Mouse (Mus musculus): Measurements from ENCODE around the gene S1pr5. TPM values are rescaled to one million over a fixed set of nuclear protein-coding genes. Genes with fewer than 3 reads are reported as not detected.

S1pr5 gene
- polyA plus RNA-seq (2014; fragmentation: Illumina TruSeq; extraction: RNeasy Lipid Tissue Mini Kit (QIAGEN cat#74804)): not detected

GRCm38 (mm10) chr9:21248326-21248725 lies at the start of gene S1pr5:
S1pr5 (minus strand) TSS chr9:21248443.

GRCm38 (mm10) chr9:21291022-21291787 lies 43.0 kb upstream of the S1pr5 start, which contains the start of gene Cdkn2d:
Cdkn2d (minus strand) TSS chr9:21291407.

DNA sequence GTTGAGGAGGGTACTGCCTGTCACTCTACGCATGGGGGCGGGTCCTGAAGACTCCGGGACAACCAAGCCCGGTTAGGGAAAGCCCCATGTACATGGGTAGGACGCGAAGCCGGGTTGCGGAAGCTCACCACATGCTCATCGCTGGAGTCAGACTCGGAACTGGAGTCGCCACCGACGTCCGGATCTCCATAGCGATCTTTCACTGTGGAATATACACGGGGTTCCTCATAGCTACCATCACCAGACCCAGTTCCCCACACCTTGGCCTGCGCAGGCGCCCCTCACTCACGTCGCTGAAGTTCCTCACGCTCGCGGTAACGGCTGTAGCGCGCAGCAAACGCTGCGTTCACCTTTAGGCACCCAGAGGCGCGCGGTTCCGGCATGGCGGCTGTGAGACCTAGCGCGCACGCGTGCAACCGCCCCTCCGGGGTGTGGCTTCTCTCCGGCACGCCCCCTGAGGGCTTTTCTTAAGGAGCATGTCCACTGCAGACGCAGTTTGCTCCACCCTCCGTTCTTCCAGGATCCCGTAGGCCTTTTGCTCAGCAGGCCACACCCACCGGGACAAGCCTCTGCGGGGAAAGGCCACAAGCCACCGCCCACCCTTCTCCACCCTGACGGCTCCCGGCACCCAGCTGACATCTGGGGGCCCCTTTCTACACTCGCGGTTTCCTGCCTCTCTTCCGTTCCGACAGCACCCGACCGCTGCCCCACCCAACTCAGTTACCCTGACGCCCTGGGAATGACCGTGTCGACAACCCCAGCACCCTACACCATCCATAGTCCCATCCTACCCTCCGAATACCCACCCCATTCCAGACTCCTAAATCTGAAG lies 39.5 kb upstream of the S1pr5 start, which contains the start of gene Kri1:
TSS of gene Kri1 (minus strand) at position 399 of the 832 bp plus-strand sequence.

GRCm38 (mm10) chr9:21265000-21265561 lies 16.8 kb upstream of the S1pr5 start, which contains the start of gene Atg4d:
Atg4d (plus strand) TSS chr9:21265293.

DNA sequence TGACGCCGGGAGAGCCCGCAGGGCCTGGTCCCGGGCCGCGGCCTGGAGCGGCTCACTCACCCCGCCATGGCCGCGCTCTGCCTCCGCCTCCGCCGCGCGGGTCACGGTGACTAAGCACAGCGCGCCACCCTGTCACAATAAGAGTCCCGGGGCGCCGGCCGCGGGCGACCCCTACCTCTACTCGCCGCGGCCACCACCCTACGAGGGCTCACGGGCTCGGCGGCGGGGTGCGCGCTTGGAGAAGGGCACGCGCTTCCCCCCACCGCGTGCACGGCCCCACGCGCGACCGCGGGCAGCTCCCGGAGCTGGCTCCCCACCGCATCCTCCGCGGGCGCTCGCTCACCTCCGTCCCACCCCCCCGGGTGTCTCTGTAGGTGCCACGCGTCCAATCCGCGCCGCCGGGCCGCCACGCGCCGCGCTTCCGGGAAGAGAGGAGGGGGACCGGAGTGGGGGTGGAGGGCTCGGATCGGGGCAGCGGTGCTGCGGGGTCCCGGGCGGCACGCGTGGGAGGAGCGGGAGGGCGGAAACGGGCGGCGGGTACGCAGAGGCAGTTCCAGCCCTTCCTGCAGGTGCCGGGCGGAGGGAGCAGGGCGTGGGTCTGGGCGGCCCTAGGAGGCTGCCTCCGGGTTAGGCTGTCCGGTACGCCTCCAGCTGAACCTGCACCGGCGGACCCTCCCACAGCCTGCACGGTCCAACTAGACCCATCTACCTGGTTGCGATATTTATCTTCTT lies 9.3 kb downstream of the S1pr5 start, which contains the start of gene Keap1:
TSS of gene Keap1 (minus strand) at position 629 of the 732 bp plus-strand sequence.

Other genes starting within 250 kb of the S1pr5 start
- gene Mrpl4, start 245.7 kb downstream of the S1pr5 start, polyA plus RNA-seq (2014; fragmentation: Illumina TruSeq; extraction: RNeasy Lipid Tissue Mini Kit (QIAGEN cat#74804)): 0.63 TPM
- gene Icam1, start 232.5 kb downstream of the S1pr5 start, polyA plus RNA-seq (2014; fragmentation: Illumina TruSeq; extraction: RNeasy Lipid Tissue Mini Kit (QIAGEN cat#74804)): 4.0 TPM
- not detected for gene Icam4, start 219.1 kb downstream of the S1pr5 start, polyA plus RNA-seq (2014; fragmentation: Illumina TruSeq; extraction: RNeasy Lipid Tissue Mini Kit (QIAGEN cat#74804))
- gene Icam5, start 216.4 kb downstream of the S1pr5 start, polyA plus RNA-seq (2014; fragmentation: Illumina TruSeq; extraction: RNeasy Lipid Tissue Mini Kit (QIAGEN cat#74804)): not detected
- not detected for gene Zglp1, start 181.3 kb downstream of the S1pr5 start, polyA plus RNA-seq (2014; fragmentation: Illumina TruSeq; extraction: RNeasy Lipid Tissue Mini Kit (QIAGEN cat#74804))
- not detected for gene Gm49373, start 175.3 kb downstream of the S1pr5 start, polyA plus RNA-seq (2014; fragmentation: Illumina TruSeq; extraction: RNeasy Lipid Tissue Mini Kit (QIAGEN cat#74804))
- not detected for gene Fdx1l, start 174.8 kb downstream of the S1pr5 start, polyA plus RNA-seq (2014; fragmentation: Illumina TruSeq; extraction: RNeasy Lipid Tissue Mini Kit (QIAGEN cat#74804))
- gene Gm38431, start 156.4 kb downstream of the S1pr5 start, polyA plus RNA-seq (2014; fragmentation: Illumina TruSeq; extraction: RNeasy Lipid Tissue Mini Kit (QIAGEN cat#74804)): 0.54 TPM
- gene Raver1, start 156.4 kb downstream of the S1pr5 start, polyA plus RNA-seq (2014; fragmentation: Illumina TruSeq; extraction: RNeasy Lipid Tissue Mini Kit (QIAGEN cat#74804)): 16.4 TPM
- gene Tyk2, start 117.2 kb downstream of the S1pr5 start, polyA plus RNA-seq (2014; fragmentation: Illumina TruSeq; extraction: RNeasy Lipid Tissue Mini Kit (QIAGEN cat#74804)): 1.4 TPM
- gene Cdc37, start 98.5 kb downstream of the S1pr5 start, polyA plus RNA-seq (2014; fragmentation: Illumina TruSeq; extraction: RNeasy Lipid Tissue Mini Kit (QIAGEN cat#74804)): 11.9 TPM
- gene Pde4a, start 82.7 kb downstream of the S1pr5 start, polyA plus RNA-seq (2014; fragmentation: Illumina TruSeq; extraction: RNeasy Lipid Tissue Mini Kit (QIAGEN cat#74804)): 0.60 TPM
- 9.5 TPM for gene Keap1, start 9.1 kb downstream of the S1pr5 start, polyA plus RNA-seq (2014; fragmentation: Illumina TruSeq; extraction: RNeasy Lipid Tissue Mini Kit (QIAGEN cat#74804))
- gene Atg4d, start 16.9 kb upstream of the S1pr5 start, polyA plus RNA-seq (2014; fragmentation: Illumina TruSeq; extraction: RNeasy Lipid Tissue Mini Kit (QIAGEN cat#74804)): 0.80 TPM
- 3.7 TPM for gene Kri1, start 39.5 kb upstream of the S1pr5 start, polyA plus RNA-seq (2014; fragmentation: Illumina TruSeq; extraction: RNeasy Lipid Tissue Mini Kit (QIAGEN cat#74804))
- gene Cdkn2d, start 43.0 kb upstream of the S1pr5 start, polyA plus RNA-seq (2014; fragmentation: Illumina TruSeq; extraction: RNeasy Lipid Tissue Mini Kit (QIAGEN cat#74804)): 3.8 TPM
- gene Ap1m2, start 63.9 kb upstream of the S1pr5 start, polyA plus RNA-seq (2014; fragmentation: Illumina TruSeq; extraction: RNeasy Lipid Tissue Mini Kit (QIAGEN cat#74804)): 0.74 TPM
- 27.2 TPM for gene Slc44a2, start 72.3 kb upstream of the S1pr5 start, polyA plus RNA-seq (2014; fragmentation: Illumina TruSeq; extraction: RNeasy Lipid Tissue Mini Kit (QIAGEN cat#74804))
- 48.9 TPM for gene Ilf3, start 119.4 kb upstream of the S1pr5 start, polyA plus RNA-seq (2014; fragmentation: Illumina TruSeq; extraction: RNeasy Lipid Tissue Mini Kit (QIAGEN cat#74804))
- gene Qtrt1, start 163.4 kb upstream of the S1pr5 start, polyA plus RNA-seq (2014; fragmentation: Illumina TruSeq; extraction: RNeasy Lipid Tissue Mini Kit (QIAGEN cat#74804)): not detected
- gene Dnm2, start 176.5 kb upstream of the S1pr5 start, polyA plus RNA-seq (2014; fragmentation: Illumina TruSeq; extraction: RNeasy Lipid Tissue Mini Kit (QIAGEN cat#74804)): 11.7 TPM